Mouse (Mus musculus): ENCODE data around the gene Foxp1. TPM values are rescaled to one million over a fixed set of nuclear protein-coding genes. Genes with fewer than 3 reads are reported as not detected.

Foxp1 gene
- total and polyA plus RNA-seq, 3 experiments, result 57.4 to 88.1 (median 79.8) TPM

GRCm38 (mm10) chr6:98928365-98928764 is 594.2 kb downstream of the Foxp1 start:
- Histone ChIP-seq H3K36me3 (replicated peaks) (peaks cover 52% of the 10 kb centered on the region), H3K4me1 (ENCODE audit: insufficient read depth, low read depth, low read length) (no peaks in the 10 kb centered on the region), H3K27me3 (ENCODE audit: insufficient read depth, low read length) (no peaks in the 10 kb centered on the region), H3K9me3 (replicated peaks) (no peaks in the 10 kb centered on the region), H3K4me3 (ENCODE audit: low read depth, low read length) (no peak overlapping the region)
- ATAC-seq (ENCODE audit: extremely low read depth, insufficient number of reproducible peaks, low FRiP score, poor library complexity, severe bottlenecking) (no peak), DNase-seq (ENCODE audit: low spot score) (no peak)
- TF ChIP-seq GATA2 (IDR thresholded peaks at IDR 0.05; ENCODE audit: borderline replicate concordance, low read depth, low read length) (no peak), POLR2AphosphoS5 (IDR thresholded peaks at IDR 0.05; ENCODE audit: insufficient replicate concordance, low read depth, low read length) (no peak), GATA1 (IDR thresholded peaks at IDR 0.05; ENCODE audit: borderline replicate concordance, low read length) (no peak), CTCF (IDR thresholded peaks at IDR 0.05; ENCODE audit: low read depth, low read length) (no peak), TAL1 (conservative IDR thresholded peaks at IDR 0.05; ENCODE audit: low read depth, low read length) (no peak)

- DNase-seq (ENCODE audit: low spot score), result no peak
- no peak for TF ChIP-seq GATA1 (IDR thresholded peaks at IDR 0.05; ENCODE audit: borderline replicate concordance, low read length)
- no peak for TF ChIP-seq CTCF (IDR thresholded peaks at IDR 0.05; ENCODE audit: low read depth, low read length)
- no peak for TF ChIP-seq POLR2AphosphoS5 (IDR thresholded peaks at IDR 0.05; ENCODE audit: insufficient replicate concordance, low read depth, low read length)
- no peak for TF ChIP-seq TAL1 (conservative IDR thresholded peaks at IDR 0.05; ENCODE audit: low read depth, low read length)
- no peak for TF ChIP-seq GATA2 (IDR thresholded peaks at IDR 0.05; ENCODE audit: borderline replicate concordance, low read depth, low read length)
- H3K4me1 ChIP-seq (ENCODE audit: insufficient read depth, low read depth, low read length), result no peaks in the 10 kb centered on the region
These were observed 621.3 kb downstream of the Foxp1 start for GRCm38 (mm10) chr6:98901259-98901658.

GRCm38 (mm10) chr6:98878208-98878607 is 644.3 kb downstream of the Foxp1 start:
- H3K4me1 ChIP-seq (ENCODE audit: insufficient read depth, low read depth, low read length), result no peaks in the 10 kb centered on the region
- no peaks in the 10 kb centered on the region for H3K27me3 ChIP-seq (ENCODE audit: insufficient read depth, low read length)
- DNase-seq (ENCODE audit: low spot score) (no peak), ATAC-seq (ENCODE audit: extremely low read depth, insufficient number of reproducible peaks, low FRiP score, poor library complexity, severe bottlenecking) (no peak)
- H3K9me3 ChIP-seq (replicated peaks), result no peaks in the 10 kb centered on the region
- TF ChIP-seq POLR2AphosphoS5 (IDR thresholded peaks at IDR 0.05; ENCODE audit: insufficient replicate concordance, low read depth, low read length) (no peak), GATA1 (IDR thresholded peaks at IDR 0.05; ENCODE audit: borderline replicate concordance, low read length) (no peak), CTCF (IDR thresholded peaks at IDR 0.05; ENCODE audit: low read depth, low read length) (no peak), GATA2 (IDR thresholded peaks at IDR 0.05; ENCODE audit: borderline replicate concordance, low read depth, low read length) (no peak), TAL1 (conservative IDR thresholded peaks at IDR 0.05; ENCODE audit: low read depth, low read length) (no peak)
- H3K4me3 ChIP-seq (ENCODE audit: low read depth, low read length), result no peak overlapping the region
- H3K36me3 ChIP-seq (replicated peaks), result no peaks in the 10 kb centered on the region

More at GRCm38 (mm10) chr6:98901259-98901658, 621.3 kb downstream of the Foxp1 start:
- Histone ChIP-seq H3K27me3 (ENCODE audit: insufficient read depth, low read length) (no peaks in the 10 kb centered on the region), H3K9me3 (replicated peaks) (no peaks in the 10 kb centered on the region), H3K36me3 (replicated peaks) (no peaks in the 10 kb centered on the region), H3K4me3 (ENCODE audit: low read depth, low read length) (no peak overlapping the region)
- no peak for ATAC-seq (ENCODE audit: extremely low read depth, insufficient number of reproducible peaks, low FRiP score, poor library complexity, severe bottlenecking)

- DNase-seq (ENCODE audit: low spot score), result no peak
These were observed 646.1 kb downstream of the Foxp1 start for GRCm38 (mm10) chr6:98876401-98876800.

More at GRCm38 (mm10) chr6:98876401-98876800, 646.1 kb downstream of the Foxp1 start:
- Histone ChIP-seq H3K27me3 (ENCODE audit: insufficient read depth, low read length) (no peaks in the 10 kb centered on the region), H3K4me3 (ENCODE audit: low read depth, low read length) (no peak overlapping the region), H3K36me3 (replicated peaks) (no peaks in the 10 kb centered on the region), H3K9me3 (replicated peaks) (no peaks in the 10 kb centered on the region), H3K4me1 (ENCODE audit: insufficient read depth, low read depth, low read length) (no peaks in the 10 kb centered on the region)
- no peak for ATAC-seq (ENCODE audit: extremely low read depth, insufficient number of reproducible peaks, low FRiP score, poor library complexity, severe bottlenecking)
- TF ChIP-seq TAL1 (conservative IDR thresholded peaks at IDR 0.05; ENCODE audit: low read depth, low read length) (no peak), POLR2AphosphoS5 (IDR thresholded peaks at IDR 0.05; ENCODE audit: insufficient replicate concordance, low read depth, low read length) (no peak), GATA1 (IDR thresholded peaks at IDR 0.05; ENCODE audit: borderline replicate concordance, low read length) (no peak), GATA2 (IDR thresholded peaks at IDR 0.05; ENCODE audit: borderline replicate concordance, low read depth, low read length) (no peak), CTCF (IDR thresholded peaks at IDR 0.05; ENCODE audit: low read depth, low read length) (no peak)

Other genes with a start within 250 kb of the Foxp1 start
- gene Eif4e3, start 144.1 kb upstream of the Foxp1 start, total RNA-seq (2014; fragmentation: Nextera tagmentation), result not detected in 2 replicates
- 0.12 TPM in 1 of 2 replicates, not detected in the other for gene Eif4e3, start 144.1 kb upstream of the Foxp1 start, total RNA-seq (2017)
- not detected in 2 replicates for gene Eif4e3, start 144.1 kb upstream of the Foxp1 start, polyA plus RNA-seq (2012)
- gene Gm20696, start 144.1 kb upstream of the Foxp1 start, total RNA-seq (2014; fragmentation: Nextera tagmentation), result 4.8 and 7.1 TPM in 2 replicates
- 1.2 and 1.5 TPM in 2 replicates for gene Gm20696, start 144.1 kb upstream of the Foxp1 start, total RNA-seq (2017)
- gene Gm20696, start 144.1 kb upstream of the Foxp1 start, polyA plus RNA-seq (2012), result not detected in 2 replicates
- gene Gpr27, start 170.0 kb upstream of the Foxp1 start, total RNA-seq (2014; fragmentation: Nextera tagmentation), result not detected in 2 replicates
- 0.11 TPM in 1 of 2 replicates, not detected in the other for gene Gpr27, start 170.0 kb upstream of the Foxp1 start, total RNA-seq (2017)
- gene Gpr27, start 170.0 kb upstream of the Foxp1 start, polyA plus RNA-seq (2012), result not detected in 2 replicates
- not detected in 2 replicates for gene Prok2, start 203.7 kb upstream of the Foxp1 start, total RNA-seq (2014; fragmentation: Nextera tagmentation)
- 0.22 TPM in 1 of 2 replicates, not detected in the other for gene Prok2, start 203.7 kb upstream of the Foxp1 start, total RNA-seq (2017)
- gene Prok2, start 203.7 kb upstream of the Foxp1 start, polyA plus RNA-seq (2012), result not detected in 2 replicates

All from G1E (cell line).